Mouse (Mus musculus) yolk sac, embryonic 10.5 days (tissue): ENCODE measurements around the gene Gm17018.

Experiments used
- DNase-seq: peaks from one replicate; pipeline ENCODE4 v3.0.0-alpha.2; 2017; ENCODE audit warnings: low spot score

Gm17018 gene

GRCm38 (mm10) chr19:45560153-45560890 is at the start of gene Gm17018, which contains the start of gene Poll:
Gene Gm17018, plus strand, starts transcription at chr19:45560615.
Gene Poll, minus strand, starts transcription at chr19:45560531.
- DNase-seq = peak; percentile 82

- DNase-seq = no peak
Observed at GRCm38 (mm10) chr19:45510680-45511079, 49.7 kb upstream of the Gm17018 start.

GRCm38 (mm10) chr19:45511406-45511805 is 49.0 kb upstream of the Gm17018 start:
- no peak for DNase-seq

GRCm38 (mm10) chr19:45515341-45515740 is 45.1 kb upstream of the Gm17018 start:
- DNase-seq = no peak

GRCm38 (mm10) chr19:45516264-45516663 is 44.2 kb upstream of the Gm17018 start:
- no peak for DNase-seq

DNA sequence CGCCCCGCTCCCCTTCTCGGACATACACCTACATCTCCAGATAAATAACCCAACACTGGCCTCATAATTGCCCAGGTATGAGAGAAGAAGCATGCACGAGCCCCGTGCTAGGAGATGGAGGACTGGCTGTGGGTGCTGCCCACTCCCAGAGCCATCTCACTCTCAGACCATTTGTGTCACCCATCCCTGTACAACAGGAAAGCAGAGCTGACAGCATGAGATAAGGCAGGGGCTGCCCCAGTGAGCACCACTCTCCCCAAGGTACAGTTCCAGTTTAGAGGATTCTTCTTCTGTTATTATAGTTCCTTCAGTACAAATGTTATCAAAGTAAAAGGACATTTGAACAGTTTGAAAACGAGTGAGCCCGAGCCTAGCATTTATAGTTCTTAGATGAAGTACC is 33.0 kb upstream of the Gm17018 start:
- DNase-seq = no peak

DNA sequence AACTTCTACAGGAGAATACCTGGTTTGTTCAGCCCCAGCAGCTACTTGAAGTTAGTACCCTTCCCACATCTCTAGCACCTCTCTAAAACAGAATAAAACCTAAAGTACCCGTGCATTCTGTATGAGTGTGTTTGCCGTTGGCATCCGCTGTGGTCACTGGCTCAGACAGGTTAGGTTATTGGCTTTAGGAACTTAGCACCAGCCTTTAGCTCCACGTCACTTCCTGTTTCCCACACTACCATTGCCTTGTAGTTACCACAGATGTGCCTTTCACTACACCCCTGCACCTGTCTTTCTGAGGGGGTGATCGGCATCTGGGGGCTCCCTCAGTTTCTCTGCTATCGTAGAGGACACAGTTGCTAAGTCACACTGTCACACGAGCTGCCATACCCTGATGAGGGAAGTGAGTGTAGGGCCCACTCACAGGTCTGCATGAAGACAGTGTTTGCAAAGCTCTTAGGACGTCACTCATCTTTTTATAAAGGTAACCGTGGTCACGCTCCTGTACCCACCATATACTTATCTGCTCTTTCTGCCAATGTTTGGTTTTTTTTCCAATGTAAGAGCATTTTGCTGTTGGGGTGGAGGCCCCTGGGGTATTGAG is 32.4 kb upstream of the Gm17018 start:
- DNase-seq = no peak

DNA sequence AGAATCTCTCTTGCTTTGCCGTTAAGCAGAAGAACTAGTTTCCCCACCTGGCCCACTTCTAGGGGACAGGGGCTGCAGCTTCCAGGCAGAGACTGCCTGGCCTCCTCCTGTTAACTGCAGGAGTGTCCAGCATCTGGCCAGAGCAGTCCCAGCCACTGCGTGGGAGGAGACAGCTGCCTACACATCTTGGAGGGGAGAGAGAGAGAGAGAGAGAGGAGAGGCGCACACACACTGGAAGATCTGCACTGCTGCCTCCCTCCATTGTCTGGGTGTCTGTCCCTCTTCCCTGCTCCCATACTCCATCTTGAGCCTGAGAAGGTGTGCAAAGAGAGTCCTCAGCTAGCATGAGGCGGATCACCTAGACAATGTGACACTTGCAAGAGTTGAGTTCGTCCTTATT is 31.1 kb upstream of the Gm17018 start:
- no peak for DNase-seq

- no peak for DNase-seq
Observed at GRCm38 (mm10) chr19:45530200-45530995, 30.0 kb upstream of the Gm17018 start.

DNA sequence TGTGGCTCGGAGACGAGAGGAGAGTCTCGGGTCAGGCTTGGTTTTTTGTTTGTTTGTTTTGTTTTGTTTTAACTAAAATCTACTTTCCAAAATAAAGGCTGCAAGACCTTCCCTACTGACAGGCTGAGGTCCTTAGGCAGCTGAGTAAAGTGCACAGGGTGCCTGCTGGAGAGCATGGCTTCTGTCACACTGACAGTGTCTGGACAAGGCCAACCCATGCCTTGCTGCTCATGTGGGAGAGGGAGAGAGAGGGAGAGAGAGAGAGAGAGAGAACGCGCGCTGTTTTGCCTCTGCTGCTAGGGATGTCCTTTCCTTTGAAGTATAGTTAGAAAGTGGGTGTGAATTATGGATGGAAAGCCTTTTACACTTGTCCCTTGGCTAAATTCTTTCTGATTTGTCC is 28.9 kb upstream of the Gm17018 start:
- no peak for DNase-seq

DNA sequence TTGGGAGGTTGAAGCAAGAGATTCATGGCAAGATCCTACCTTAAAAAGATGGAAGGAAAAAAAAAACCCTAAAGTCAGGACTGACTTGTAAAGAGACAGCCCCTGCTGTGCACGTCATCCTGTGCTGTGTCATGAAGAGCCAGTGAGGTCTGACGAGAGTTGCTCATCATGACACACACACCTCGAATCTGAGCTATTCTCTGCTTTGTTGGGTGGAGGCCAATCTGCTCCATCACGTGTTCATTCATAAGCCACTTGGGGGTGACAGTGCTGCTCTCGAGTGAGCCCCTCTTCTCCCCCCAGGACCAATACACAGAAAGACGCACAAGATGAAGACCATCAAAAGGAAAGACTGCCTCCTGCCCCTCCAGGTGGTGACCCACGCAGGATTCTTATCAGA is 26.8 kb upstream of the Gm17018 start:
- DNase-seq = no peak

- DNase-seq = no peak
Observed at GRCm38 (mm10) chr19:45535214-45535735, 25.1 kb upstream of the Gm17018 start.

- no peak for DNase-seq
Observed at GRCm38 (mm10) chr19:45535929-45536328, 24.5 kb upstream of the Gm17018 start.

GRCm38 (mm10) chr19:45537505-45537904 is 22.9 kb upstream of the Gm17018 start:
- DNase-seq = peak; percentile 26

DNA sequence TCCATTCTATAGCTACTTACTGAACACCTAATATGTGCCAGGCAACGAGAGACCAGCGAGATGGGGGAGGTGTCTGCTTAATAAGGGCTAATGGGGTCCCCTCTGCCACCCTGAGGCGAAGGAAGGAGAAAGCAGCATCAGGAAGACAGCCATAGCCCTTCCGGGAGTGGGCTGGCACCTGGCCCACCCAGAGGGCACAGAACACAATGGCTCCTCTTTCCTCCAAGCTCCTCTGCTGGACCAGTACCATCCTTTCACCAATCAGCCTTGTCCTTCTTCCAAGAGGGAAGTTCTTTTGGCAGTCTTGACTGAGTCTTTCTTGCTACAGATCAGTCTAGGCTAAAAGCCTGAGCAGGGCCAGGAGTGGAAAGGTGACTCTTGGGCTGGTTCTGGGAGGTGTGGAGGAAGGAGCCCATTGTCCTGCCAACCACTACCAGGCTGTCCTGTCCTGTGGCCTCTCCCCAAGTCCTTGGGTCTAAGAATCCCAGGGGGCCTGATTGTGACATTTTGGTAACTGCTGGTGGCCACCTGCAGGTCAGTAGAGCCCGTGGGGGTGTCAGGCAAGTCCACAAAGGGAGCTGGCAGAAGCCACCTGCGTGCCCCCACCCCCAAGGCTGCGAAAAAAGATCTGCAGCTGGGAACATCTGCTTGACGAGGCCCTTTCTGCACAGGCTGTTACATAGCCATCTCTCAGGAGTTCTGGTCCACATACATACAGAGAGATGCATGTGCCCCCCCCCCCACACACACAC is 19.6 kb upstream of the Gm17018 start:
- DNase-seq = no peak

DNA sequence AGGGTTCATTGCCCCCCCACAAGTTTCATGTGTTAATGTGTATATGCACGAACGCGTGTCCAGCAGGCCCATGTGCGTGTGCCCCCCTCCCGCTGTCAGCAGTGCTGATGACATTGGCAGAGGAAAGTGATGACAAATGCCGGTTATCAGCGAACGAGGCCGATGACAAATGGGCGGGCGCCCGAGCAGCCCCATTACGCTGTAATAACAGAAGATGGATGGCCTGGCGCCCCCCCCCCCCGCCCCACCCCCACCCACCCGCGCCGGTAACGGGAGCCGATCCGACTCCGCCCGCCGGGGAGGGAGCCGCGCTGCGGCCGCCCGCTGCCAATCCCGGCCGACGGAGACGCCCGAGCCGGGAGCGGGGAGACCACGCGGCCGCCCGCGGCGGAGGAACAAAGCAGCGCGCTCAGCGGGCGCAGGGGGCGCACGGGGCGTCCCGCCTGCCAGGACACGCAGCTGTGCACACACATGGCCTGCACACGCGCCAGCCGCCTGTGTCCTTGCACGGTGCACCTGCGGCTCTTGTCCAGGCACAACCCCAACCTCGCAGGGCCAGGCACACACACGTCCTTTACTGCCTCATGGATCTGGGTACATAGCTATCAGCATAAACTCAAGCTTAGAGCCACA is 18.9 kb upstream of the Gm17018 start:
- peak; percentile 21 for DNase-seq

DNA sequence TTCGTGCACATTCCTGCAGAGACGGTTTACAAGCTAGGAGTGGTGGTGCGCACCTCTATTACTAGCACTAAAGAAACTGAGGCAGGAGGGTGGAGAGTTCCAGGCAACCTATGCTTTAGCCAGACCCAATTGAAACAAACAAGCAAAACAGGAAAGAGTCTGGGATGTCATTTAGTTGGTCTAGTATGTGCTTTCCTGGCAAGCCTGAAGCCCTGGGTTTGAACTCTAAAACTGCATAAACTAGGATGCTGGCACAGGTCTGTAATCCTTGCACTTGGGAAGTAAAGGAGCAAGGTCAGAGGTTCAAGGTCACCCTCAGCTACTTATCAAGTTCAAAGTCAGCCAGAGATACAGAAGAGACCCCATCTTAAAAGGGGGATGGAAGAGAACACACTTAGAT is 18.4 kb upstream of the Gm17018 start:
- DNase-seq = no peak

- no peak for DNase-seq
Observed at GRCm38 (mm10) chr19:45544152-45544924, 16.1 kb upstream of the Gm17018 start.

GRCm38 (mm10) chr19:45544925-45545321 is 15.5 kb upstream of the Gm17018 start:
- DNase-seq = peak; percentile 70

DNA sequence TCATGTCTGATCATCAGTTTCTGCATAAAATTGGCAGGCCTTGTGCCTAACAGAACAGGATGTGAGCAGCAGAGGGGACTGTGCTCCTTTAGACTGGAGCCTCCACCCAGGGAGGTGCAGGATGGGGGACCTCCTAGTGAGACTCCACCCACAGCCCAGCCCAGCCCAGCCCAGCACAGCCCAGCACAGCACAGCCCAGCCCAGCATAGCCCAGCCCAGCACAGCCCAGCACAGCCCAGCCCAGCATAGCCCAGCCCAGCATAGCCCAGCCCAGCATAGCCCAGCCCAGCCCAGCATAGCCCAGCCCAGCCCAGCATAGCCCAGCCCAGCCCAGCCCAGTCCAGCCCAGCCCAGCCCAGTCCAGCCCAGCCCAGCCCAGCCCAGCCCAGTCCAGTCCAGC is 12.2 kb upstream of the Gm17018 start:
- DNase-seq = peak; percentile 44
